Mouse (Mus musculus) myocyte (in vitro differentiated cells): ENCODE results near the gene Impdh2. TPM values are rescaled to one million over a fixed set of nuclear protein-coding genes. Genes with fewer than 3 reads are reported as not detected.

ENCODE experiments used
- H3K27me3 ChIP-seq: one replicate; pipeline ENCODE4 v1.6.1; 2011; ENCODE audit not compliant: control insufficient read depth, insufficient read depth, insufficient read length
- H3K36me3 ChIP-seq: one replicate; pipeline ENCODE4 v1.6.1; 2011; ENCODE audit not compliant: control insufficient read depth, insufficient read depth
- H3K4me2 ChIP-seq: one replicate; pipeline ENCODE4 v1.6.1; 2011; ENCODE audit warnings: low read depth, control low read depth
- H3K4me3 ChIP-seq: one replicate; pipeline ENCODE4 v1.5.1; 2011; ENCODE audit warnings: mild to moderate bottlenecking, control low read depth, moderate library complexity
- H3K79me2 ChIP-seq: one replicate; pipeline ENCODE4 v1.6.1; 2011; ENCODE audit not compliant: control insufficient read depth, insufficient read depth
- H3ac ChIP-seq: one replicate; pipeline ENCODE4 v1.6.1; 2011; ENCODE audit not compliant: control insufficient read depth, insufficient read length
- CEBPB ChIP-seq: IDR thresholded peaks from 2 replicates; pipeline ENCODE4 v1.6.1; 2011; ENCODE audit warnings: mild to moderate bottlenecking, moderate library complexity; ENCODE audit not compliant: poor library complexity, insufficient read depth, severe bottlenecking
- E2F4 ChIP-seq: IDR thresholded peaks from one replicate; pipeline ENCODE4 v1.6.1; 2011; ENCODE audit warnings: mild to moderate bottlenecking, control low read depth, moderate library complexity; ENCODE audit not compliant: insufficient read depth
- MAX ChIP-seq: IDR thresholded peaks from one replicate; pipeline ENCODE4 v1.6.1; 2011; ENCODE audit warnings: low read depth, mild to moderate bottlenecking, control low read depth
- MYOD1 ChIP-seq, 3 experiments: IDR thresholded peaks; one replicate each; pipeline ENCODE4 v1.6.1; 2011; ENCODE audit warnings: control low read depth in 2 of 3, low read depth in 2 of 3, mild to moderate bottlenecking in 2 of 3, moderate library complexity in 1 of 3; ENCODE audit not compliant: insufficient read length in 2 of 3, control insufficient read depth in 1 of 3
- MYOG ChIP-seq, 3 experiments: IDR thresholded peaks; one replicate each; pipeline ENCODE4 v1.6.1; 2011; ENCODE audit warnings: control low read depth in 2 of 3, low read depth in 2 of 3, mild to moderate bottlenecking in 2 of 3; ENCODE audit not compliant: insufficient read length in 2 of 3, control insufficient read depth in 1 of 3, insufficient read depth in 1 of 3
- POLR2A ChIP-seq: IDR thresholded peaks from one replicate; pipeline ENCODE4 v1.6.1; 2011; ENCODE audit warnings: low read depth, mild to moderate bottlenecking, control low read depth, moderate library complexity; ENCODE audit not compliant: insufficient read length
- POLR2AphosphoS2 ChIP-seq: IDR thresholded peaks from one replicate; pipeline ENCODE4 v1.6.1; 2011; ENCODE audit warnings: low read depth, control low read depth; ENCODE audit not compliant: insufficient read length
- REST ChIP-seq: IDR thresholded peaks from one replicate; pipeline ENCODE4 v1.6.1; 2011; ENCODE audit warnings: mild to moderate bottlenecking, control low read depth, moderate library complexity; ENCODE audit not compliant: insufficient read depth, insufficient read length
- SRF ChIP-seq: IDR thresholded peaks from one replicate; pipeline ENCODE4 v1.6.1; 2011; ENCODE audit warnings: low read depth; ENCODE audit not compliant: control insufficient read depth, insufficient read length
- TCF12 ChIP-seq: IDR thresholded peaks from one replicate; pipeline ENCODE4 v1.6.1; 2011; ENCODE audit warnings: mild to moderate bottlenecking, control low read depth; ENCODE audit not compliant: poor library complexity, insufficient read depth, severe bottlenecking
- TCF3 ChIP-seq: IDR thresholded peaks from one replicate; pipeline ENCODE4 v1.6.1; 2011; ENCODE audit warnings: low read depth, control low read depth; ENCODE audit not compliant: insufficient read length
- USF1 ChIP-seq: IDR thresholded peaks from one replicate; pipeline ENCODE4 v1.6.1; 2011; ENCODE audit warnings: low read depth, mild to moderate bottlenecking, control low read depth, moderate library complexity
- polyA plus RNA-seq: library from polyadenylated mRNA; unstranded; fragments of >200 nt; fragmentation: generic; extraction: Trizol; gene quantifications from one replicate; pipeline ENCODE4 v1.2.1, GENCODE M21; 2012; ENCODE audit warnings: missing spikeins

The Impdh2 gene
- polyA plus RNA-seq, 1 experiment = 129 TPM

- Histone ChIP-seq H3K4me2 (peak overlapping the region; percentile 93), H3K79me2 (peaks cover 3% of the 10 kb centered on the region), H3ac (peak overlapping the region; percentile 64), H3K4me3 (peak overlapping the region; percentile 82), H3K36me3 (no peaks in the 10 kb centered on the region), H3K27me3 (no peaks in the 10 kb centered on the region)
- no peak for TF ChIP-seq POLR2AphosphoS2
- TF ChIP-seq POLR2A = no peak
- no peak for TF ChIP-seq CEBPB
- TF ChIP-seq TCF12 = no peak
- no peak for TF ChIP-seq E2F4
- TF ChIP-seq REST = no peak
Observed at GRCm38 (mm10) chr9:108577934-108578544, 18.0 kb downstream of the Impdh2 start.

GRCm38 (mm10) chr9:108578545-108579343, 18.7 kb downstream of the Impdh2 start, which contains the start of gene Wdr6:
TSS of gene Wdr6 (minus strand) at chr9:108578739.
- H3K36me3 ChIP-seq = no peaks in the 10 kb centered on the region
- peaks cover 3% of the 10 kb centered on the region for H3K79me2 ChIP-seq
- H3K4me2 ChIP-seq = peak within 1 kb of the TSS; percentile 93
- peak within 1 kb of the TSS; percentile 64 for H3ac ChIP-seq
- no peak for TF ChIP-seq CEBPB
- TF ChIP-seq MAX = no peak
- TF ChIP-seq TCF12 = no peak
- no peak for TF ChIP-seq SRF
- TF ChIP-seq POLR2A = peak; percentile 75
- TF ChIP-seq POLR2AphosphoS2 = peak; percentile 71
- TF ChIP-seq MYOD1 (IDR thresholded peaks at IDR 0.05; ENCODE audit: control insufficient read depth in 1 of 3, insufficient read length in 2 of 3, low read depth in 2 of 3) = no peak
- TF ChIP-seq E2F4 = no peak
- no peak for TF ChIP-seq TCF3
- no peak for TF ChIP-seq MYOG (IDR thresholded peaks at IDR 0.05; ENCODE audit: control insufficient read depth in 1 of 3, insufficient read depth in 1 of 3, insufficient read length in 2 of 3, low read depth in 2 of 3)
- no peak for TF ChIP-seq REST
- TF ChIP-seq USF1 = no peak
- no peaks in the 10 kb centered on the region for H3K27me3 ChIP-seq
- peak within 1 kb of the TSS; percentile 82 for H3K4me3 ChIP-seq

GRCm38 (mm10) chr9:108579344-108579690, 19.2 kb downstream of the Impdh2 start:
- Histone ChIP-seq H3K4me3 (peak overlapping the region; percentile 82), H3K4me2 (peak overlapping the region; percentile 93), H3K36me3 (no peaks in the 10 kb centered on the region), H3K27me3 (no peaks in the 10 kb centered on the region), H3ac (peak overlapping the region; percentile 64), H3K79me2 (peaks cover 3% of the 10 kb centered on the region)
- TF ChIP-seq POLR2A (no peak), MAX (no peak), SRF (no peak), CEBPB (no peak), POLR2AphosphoS2 (no peak), TCF12 (no peak), TCF3 (no peak), REST (no peak), E2F4 (no peak)

- no peaks in the 10 kb centered on the region for H3K36me3 ChIP-seq
- H3K27me3 ChIP-seq = no peaks in the 10 kb centered on the region
- no peak overlapping the region for H3K4me3 ChIP-seq
- H3ac ChIP-seq = no peak overlapping the region
- H3K79me2 ChIP-seq = no peaks in the 10 kb centered on the region
- H3K4me2 ChIP-seq = no peak overlapping the region
- TF ChIP-seq USF1 = no peak
- no peak for TF ChIP-seq POLR2A
- TF ChIP-seq REST = no peak
- TF ChIP-seq E2F4 = no peak
- no peak for TF ChIP-seq CEBPB
- no peak for TF ChIP-seq MYOG (IDR thresholded peaks at IDR 0.05; ENCODE audit: control insufficient read depth in 1 of 3, insufficient read depth in 1 of 3, insufficient read length in 2 of 3, low read depth in 2 of 3)
- no peak for TF ChIP-seq SRF
- TF ChIP-seq TCF12 = no peak
- no peak for TF ChIP-seq TCF3
- no peak for TF ChIP-seq MYOD1 (IDR thresholded peaks at IDR 0.05; ENCODE audit: control insufficient read depth in 1 of 3, insufficient read length in 2 of 3, low read depth in 2 of 3)
- no peak for TF ChIP-seq POLR2AphosphoS2
- TF ChIP-seq MAX = no peak
Observed at GRCm38 (mm10) chr9:108587571-108588180, 27.6 kb downstream of the Impdh2 start.
